Mouse (Mus musculus): ENCODE data around the gene Tfap2e. TPM values are rescaled to one million over a fixed set of nuclear protein-coding genes. Genes with fewer than 3 reads are reported as not detected.

Tfap2e gene
- polyA plus RNA-seq, 1 experiment from 2014 or later = 1.7 TPM

DNA sequence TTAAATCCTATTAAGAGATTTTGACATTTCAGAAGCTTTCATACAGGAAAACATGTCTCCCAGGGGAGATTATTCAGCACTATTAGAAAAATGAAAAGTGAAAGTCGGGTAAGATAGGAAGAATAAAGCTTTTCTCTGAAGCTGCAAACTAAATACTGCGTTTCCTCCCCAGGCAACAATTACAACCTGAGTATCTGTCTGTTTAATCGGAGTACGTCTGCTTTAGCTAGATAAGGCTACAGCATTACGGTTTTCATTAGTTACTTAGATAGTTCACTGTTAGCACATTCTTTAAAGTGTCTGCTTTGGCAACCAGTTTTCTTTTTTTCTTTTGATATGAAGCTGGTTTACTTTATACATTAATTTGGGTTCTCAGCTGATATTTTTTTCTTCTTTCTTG lies 53.7 kb downstream of the Tfap2e start:
- 84% methylated on average over 5 of the region's 5 CpGs for WGBS
- H3K27me3 ChIP-seq = no peaks in the 10 kb centered on the region
- H3K9me3 ChIP-seq = no peaks in the 10 kb centered on the region
- no peak overlapping the region for H3K9ac ChIP-seq (replicated peaks)
- H3K4me2 ChIP-seq (replicated peaks) = no peak overlapping the region
- H3K27ac ChIP-seq = no peak overlapping the region
- ATAC-seq = no peak
- no peak overlapping the region for H3K4me3 ChIP-seq (replicated peaks)
- peaks cover 28% of the 10 kb centered on the region for H3K36me3 ChIP-seq
- H3K4me1 ChIP-seq (replicated peaks) = peaks cover 29% of the 10 kb centered on the region

DNA sequence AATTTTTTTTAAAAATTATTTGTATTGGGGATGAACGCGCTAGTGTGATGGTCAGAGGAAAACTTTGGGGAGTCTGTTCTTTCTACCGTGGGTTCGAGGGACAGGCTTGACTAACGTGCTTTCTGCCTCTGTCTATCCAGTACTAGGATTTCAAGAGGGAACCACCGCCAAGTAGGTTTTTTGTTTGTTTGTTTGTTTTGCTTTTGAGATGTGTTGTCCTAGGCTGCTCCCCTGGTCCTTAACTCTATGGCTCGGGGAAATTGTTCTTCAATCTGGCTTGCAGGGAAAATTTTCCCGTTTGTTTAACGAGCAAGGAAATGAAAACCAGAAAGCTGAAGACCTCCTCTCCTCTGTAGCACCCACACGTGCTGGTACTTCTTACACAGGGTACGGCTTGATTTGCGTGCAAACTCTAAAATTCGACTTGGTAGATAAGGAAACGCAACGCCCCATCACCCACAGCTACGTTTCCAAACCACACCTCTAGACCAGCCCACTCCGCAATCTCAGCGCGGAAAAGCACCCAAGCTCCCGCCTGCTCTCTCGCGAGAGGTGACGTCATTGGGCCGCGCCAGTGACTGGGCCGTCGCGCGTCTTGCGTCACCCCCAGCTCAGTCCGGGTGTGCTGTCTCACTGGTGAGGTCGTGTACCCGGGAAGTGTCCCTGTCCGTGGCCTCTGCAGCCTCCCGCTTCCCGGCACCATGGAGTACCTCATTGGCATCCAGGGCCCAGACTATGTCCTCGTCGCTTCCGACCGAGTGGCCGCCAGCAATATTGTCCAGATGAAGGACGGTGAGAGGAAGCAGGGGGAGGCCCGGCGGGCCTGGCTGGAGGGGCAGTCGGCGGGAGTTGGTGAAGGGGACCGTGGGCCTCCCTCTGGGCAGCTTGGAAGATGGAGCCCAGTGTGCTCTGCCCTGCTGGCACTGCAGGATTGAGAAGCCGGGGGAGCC lies 58.7 kb downstream of the Tfap2e start, which contains the start of gene Psmb2:
TSS of gene Psmb2 (plus strand) at position 577 of the 950 bp plus-strand sequence.
- Histone ChIP-seq H3K4me1 (replicated peaks) (peaks cover 23% of the 10 kb centered on the region), H3K27ac (peak within 1 kb of the TSS; percentile 82), H3K9me3 (no peaks in the 10 kb centered on the region), H3K4me2 (replicated peaks) (peak within 1 kb of the TSS; percentile 96), H3K36me3 (no peaks in the 10 kb centered on the region), H3K9ac (replicated peaks) (peak within 1 kb of the TSS; percentile 98), H3K4me3 (replicated peaks) (peak within 1 kb of the TSS; percentile 99), H3K27me3 (peaks cover 15% of the 10 kb centered on the region)
- peak; percentile 97 for ATAC-seq
- WGBS = 3% methylated on average over 48 of the region's 48 CpGs

DNA sequence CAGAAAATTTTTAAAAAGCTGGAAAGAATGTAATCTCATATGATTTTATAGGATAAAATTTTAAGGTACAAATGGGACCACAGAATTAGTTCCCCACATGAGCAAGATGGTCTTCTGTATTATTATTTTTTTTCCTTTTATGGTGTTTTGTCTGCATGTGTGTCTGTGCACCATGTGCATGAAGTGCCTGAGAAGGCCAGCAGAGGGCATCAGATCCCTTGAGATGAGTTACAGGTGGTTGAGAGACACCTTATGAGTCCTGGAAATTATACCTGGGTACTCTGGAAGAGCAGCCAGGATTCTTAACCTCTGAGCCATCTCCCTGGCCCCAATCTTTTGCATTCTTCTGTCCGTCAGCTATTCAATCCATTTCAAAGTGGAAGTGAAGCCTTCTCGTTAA lies 69.0 kb downstream of the Tfap2e start:
- Histone ChIP-seq H3K4me3 (replicated peaks) (no peak overlapping the region), H3K4me2 (replicated peaks) (no peak overlapping the region), H3K36me3 (no peaks in the 10 kb centered on the region), H3K9ac (replicated peaks) (no peak overlapping the region), H3K27ac (no peak overlapping the region), H3K9me3 (no peaks in the 10 kb centered on the region), H3K27me3 (peaks cover 13% of the 10 kb centered on the region; the same call in 1 of the 2 replicates), H3K4me1 (replicated peaks) (no peaks in the 10 kb centered on the region)
- WGBS = 84% methylated on average over 2 of the region's 2 CpGs
- no peak for ATAC-seq

Other genes starting within 250 kb of the Tfap2e start
- gene Ago4, start 202.8 kb downstream of the Tfap2e start, polyA plus RNA-seq (2015; fragmentation: Nextera tagmentation; extraction: Ambion mirVana) = 10.2 and 10.4 TPM in 2 replicates
- gene Clspn, start 179.3 kb downstream of the Tfap2e start, polyA plus RNA-seq (2015; fragmentation: Nextera tagmentation; extraction: Ambion mirVana) = 17.0 and 17.2 TPM in 2 replicates
- 5.4 and 5.8 TPM in 2 replicates for gene 5730409E04Rik, start 126.4 kb downstream of the Tfap2e start, polyA plus RNA-seq (2015; fragmentation: Nextera tagmentation; extraction: Ambion mirVana)
- gene Psmb2, start 58.6 kb downstream of the Tfap2e start, polyA plus RNA-seq (2015; fragmentation: Nextera tagmentation; extraction: Ambion mirVana) = 470 and 496 TPM in 2 replicates
- 67.8 and 71.3 TPM in 2 replicates for gene Ncdn, start 17.2 kb upstream of the Tfap2e start, polyA plus RNA-seq (2015; fragmentation: Nextera tagmentation; extraction: Ambion mirVana)
- gene AU040320, start 17.3 kb upstream of the Tfap2e start, polyA plus RNA-seq (2015; fragmentation: Nextera tagmentation; extraction: Ambion mirVana) = 37.0 and 38.7 TPM in 2 replicates
- gene Zmym4, start 231.9 kb upstream of the Tfap2e start, polyA plus RNA-seq (2015; fragmentation: Nextera tagmentation; extraction: Ambion mirVana) = 31.0 and 37.5 TPM in 2 replicates

All from midbrain, embryonic 13.5 days (tissue).